Mouse (Mus musculus) macrophage (primary cell): ENCODE data around the gene Pard3b. TPM values are rescaled to one million over a fixed set of nuclear protein-coding genes. Genes with fewer than 3 reads are reported as not detected.

ENCODE experiments used
- H3K27ac ChIP-seq: fragments of 350-480 bp; formaldehyde crosslinking; 2 replicates; pipeline ENCODE4 v1.9.0; 2021
- H3K36me3 ChIP-seq: fragments of 350-480 bp; formaldehyde crosslinking; 2 replicates; pipeline ENCODE4 v1.9.0; 2021; ENCODE audit errors: inconsistent target
- H3K4me3 ChIP-seq: fragments of 350-480 bp; formaldehyde crosslinking; 2 replicates; pipeline ENCODE4 v1.9.0; 2021; ENCODE audit errors: inconsistent target
- H3K79me2 ChIP-seq: fragments of 350-480 bp; formaldehyde crosslinking; 2 replicates; pipeline ENCODE4 v1.9.0; 2021; ENCODE audit errors: inconsistent target
- WGBS: methylation state at CpG from one replicate; pipeline ENCODE4 v1.1.7; 2026; ENCODE audit warnings: inconsistent platforms; ENCODE audit not compliant: missing documents; 5-methylcytosine and 5-hydroxymethylcytosine counted together
- polyA plus RNA-seq: library from polyadenylated mRNA; stranded (reverse); fragments of 250-400 nt; gene quantifications from 3 replicates; pipeline ENCODE4 v1.2.4, GENCODE M21; 2018; ENCODE audit warnings: inconsistent platforms

Gene Pard3b
- polyA plus RNA-seq, 1 experiment from 2014 or later, result 0.11 TPM

DNA sequence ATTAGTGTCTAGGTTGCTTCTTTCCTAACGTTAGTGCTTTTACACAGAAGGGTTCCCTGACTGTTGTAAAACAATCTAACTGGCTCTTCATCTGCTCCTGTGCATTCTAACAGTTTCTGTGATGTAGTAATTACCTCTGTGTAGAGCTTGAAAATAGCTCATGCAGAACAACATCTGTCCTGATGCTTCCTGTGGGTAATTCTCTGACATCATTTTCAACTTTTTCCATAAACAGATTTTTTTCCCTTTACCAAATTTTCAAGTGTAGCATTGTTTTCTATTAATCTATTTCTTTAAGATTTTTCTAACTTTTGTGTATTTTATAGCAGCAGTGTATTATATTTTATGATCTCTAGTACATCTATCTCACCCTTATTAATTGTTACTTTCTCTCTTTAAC, 917.2 kb downstream of the Pard3b start:
- Histone ChIP-seq H3K36me3 (no peaks in the 10 kb centered on the region), H3K27ac (no peak overlapping the region), H3K79me2 (no peaks in the 10 kb centered on the region), H3K4me3 (no peak overlapping the region)
- WGBS, result 58% methylated on average over 1 of the region's 1 CpGs

GRCm38 (mm10) chr1:62562987-62563386, 924.4 kb downstream of the Pard3b start:
- 88% methylated on average over 7 of the region's 7 CpGs for WGBS
- Histone ChIP-seq H3K79me2 (no peaks in the 10 kb centered on the region), H3K4me3 (no peak overlapping the region), H3K36me3 (no peaks in the 10 kb centered on the region), H3K27ac (no peak overlapping the region)

DNA sequence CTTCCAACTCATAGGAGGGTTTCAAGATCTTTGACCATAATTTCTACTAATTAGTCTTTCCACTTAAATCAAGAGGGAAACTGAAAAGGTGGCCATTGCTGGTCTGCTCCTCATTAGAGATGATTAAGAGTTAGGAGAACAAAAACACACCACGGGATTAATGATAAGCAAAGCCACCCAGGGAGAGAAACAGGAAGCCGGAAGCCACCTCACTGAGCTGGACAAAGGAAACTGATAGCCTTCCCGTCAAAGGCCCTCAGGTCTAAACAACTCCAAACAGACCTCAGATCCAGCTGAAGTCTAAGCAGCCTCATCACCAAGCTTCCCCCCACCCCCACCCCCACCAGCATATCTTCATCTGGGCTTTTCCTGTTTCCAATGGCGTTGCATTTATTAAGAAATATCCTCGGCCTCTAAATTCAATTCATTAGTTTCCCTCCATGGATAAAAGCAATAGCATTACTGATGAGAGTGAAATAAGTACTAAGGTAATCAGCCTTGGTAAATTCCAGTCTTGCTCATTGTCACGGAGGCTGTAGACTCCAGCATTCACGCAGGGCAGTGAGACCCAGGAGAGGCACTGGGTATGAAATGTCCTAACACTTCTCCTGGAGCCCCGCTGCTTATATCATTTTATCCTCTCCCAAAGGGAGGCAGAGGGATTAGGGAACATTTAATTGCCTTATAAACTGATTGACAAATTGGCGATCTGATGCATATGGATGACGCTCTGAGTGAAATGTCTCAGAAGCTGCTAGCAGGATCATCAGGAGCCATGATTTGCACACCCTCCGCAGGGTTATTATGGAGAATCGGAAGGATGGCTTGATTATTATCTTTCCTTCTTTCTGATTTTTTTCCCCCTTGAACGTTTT, 925.9 kb downstream of the Pard3b start:
- 82% methylated on average over 13 of the region's 13 CpGs for WGBS
- Histone ChIP-seq H3K36me3 (no peaks in the 10 kb centered on the region), H3K4me3 (no peak overlapping the region), H3K27ac (no peak overlapping the region), H3K79me2 (no peaks in the 10 kb centered on the region)

GRCm38 (mm10) chr1:62565120-62565809, 926.6 kb downstream of the Pard3b start:
- Histone ChIP-seq H3K4me3 (no peak overlapping the region), H3K27ac (no peak overlapping the region), H3K79me2 (no peaks in the 10 kb centered on the region), H3K36me3 (no peaks in the 10 kb centered on the region)
- 92% methylated on average over 9 of the region's 9 CpGs for WGBS

GRCm38 (mm10) chr1:62566596-62566995, 928.0 kb downstream of the Pard3b start:
- H3K36me3 ChIP-seq, result no peaks in the 10 kb centered on the region
- no peak overlapping the region for H3K27ac ChIP-seq
- no peaks in the 10 kb centered on the region for H3K79me2 ChIP-seq
- 80% methylated on average over 4 of the region's 4 CpGs for WGBS
- H3K4me3 ChIP-seq, result no peak overlapping the region

DNA sequence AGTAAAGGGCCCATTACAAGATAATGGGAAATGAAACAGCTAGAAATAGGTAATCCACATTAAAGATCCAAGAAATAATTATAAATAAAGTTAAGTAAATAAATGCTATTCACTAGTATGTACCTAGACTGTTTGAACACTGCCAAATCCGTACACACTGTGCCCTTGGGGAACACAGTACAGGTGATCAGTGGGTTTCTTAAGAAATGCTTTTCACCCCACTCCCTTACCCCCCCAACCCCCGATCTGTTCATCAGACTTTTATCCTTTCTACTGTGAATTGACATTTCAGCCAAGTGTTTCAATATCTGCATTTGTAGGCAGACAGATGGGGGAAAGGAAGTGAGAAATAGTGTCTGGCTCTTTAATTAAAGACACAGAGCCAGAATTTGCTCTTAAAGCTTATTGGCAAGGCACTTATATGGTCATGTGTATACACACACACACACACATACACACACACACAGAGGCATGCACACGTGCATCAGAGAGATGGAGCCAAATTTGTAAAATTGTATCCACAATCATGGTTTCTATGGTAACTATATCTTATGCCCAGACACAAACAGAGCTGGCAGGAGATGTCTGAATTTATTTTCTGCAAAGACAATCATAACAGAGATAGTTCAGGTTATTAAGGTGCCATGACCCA, 938.4 kb downstream of the Pard3b start:
- Histone ChIP-seq H3K36me3 (no peaks in the 10 kb centered on the region), H3K79me2 (no peaks in the 10 kb centered on the region), H3K27ac (no peak overlapping the region), H3K4me3 (no peak overlapping the region)
- 75% methylated on average over 2 of the region's 3 CpGs for WGBS

GRCm38 (mm10) chr1:62579024-62579765, 940.6 kb downstream of the Pard3b start:
- Histone ChIP-seq H3K27ac (no peak overlapping the region), H3K4me3 (no peak overlapping the region), H3K36me3 (no peaks in the 10 kb centered on the region), H3K79me2 (no peaks in the 10 kb centered on the region)
- 84% methylated on average over 7 of the region's 7 CpGs for WGBS

GRCm38 (mm10) chr1:62580314-62580935, 941.8 kb downstream of the Pard3b start:
- no peak overlapping the region for H3K27ac ChIP-seq
- H3K4me3 ChIP-seq, result no peak overlapping the region
- no peaks in the 10 kb centered on the region for H3K79me2 ChIP-seq
- WGBS, result 83% methylated on average over 3 of the region's 4 CpGs
- no peaks in the 10 kb centered on the region for H3K36me3 ChIP-seq

GRCm38 (mm10) chr1:62582476-62582875, 943.9 kb downstream of the Pard3b start:
- no peak overlapping the region for H3K27ac ChIP-seq
- WGBS, result 94% methylated on average over 4 of the region's 4 CpGs
- H3K79me2 ChIP-seq, result no peaks in the 10 kb centered on the region
- H3K4me3 ChIP-seq, result no peak overlapping the region
- no peaks in the 10 kb centered on the region for H3K36me3 ChIP-seq

DNA sequence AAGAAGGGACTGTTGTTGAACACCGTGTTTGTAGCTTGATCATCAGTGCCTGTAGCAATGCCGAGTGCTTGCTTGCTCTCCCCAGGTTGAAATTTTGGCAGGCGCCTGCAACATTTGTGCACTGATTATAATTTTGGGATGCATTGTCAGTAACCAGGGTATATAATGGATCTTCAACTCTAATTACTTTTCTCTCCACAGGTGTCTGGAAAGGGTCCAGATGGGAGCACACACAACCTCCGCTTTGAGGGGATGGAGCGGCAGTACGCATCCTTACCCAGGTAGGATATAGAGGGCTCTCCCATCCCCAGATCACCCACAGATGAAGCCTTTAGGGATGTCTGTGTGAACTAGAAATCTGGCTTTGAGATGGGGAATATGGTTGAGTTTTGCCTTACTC, 948.9 kb downstream of the Pard3b start:
- 92% methylated on average over 6 of the region's 6 CpGs for WGBS
- Histone ChIP-seq H3K36me3 (no peaks in the 10 kb centered on the region), H3K4me3 (no peak overlapping the region), H3K27ac (no peak overlapping the region), H3K79me2 (no peaks in the 10 kb centered on the region)

DNA sequence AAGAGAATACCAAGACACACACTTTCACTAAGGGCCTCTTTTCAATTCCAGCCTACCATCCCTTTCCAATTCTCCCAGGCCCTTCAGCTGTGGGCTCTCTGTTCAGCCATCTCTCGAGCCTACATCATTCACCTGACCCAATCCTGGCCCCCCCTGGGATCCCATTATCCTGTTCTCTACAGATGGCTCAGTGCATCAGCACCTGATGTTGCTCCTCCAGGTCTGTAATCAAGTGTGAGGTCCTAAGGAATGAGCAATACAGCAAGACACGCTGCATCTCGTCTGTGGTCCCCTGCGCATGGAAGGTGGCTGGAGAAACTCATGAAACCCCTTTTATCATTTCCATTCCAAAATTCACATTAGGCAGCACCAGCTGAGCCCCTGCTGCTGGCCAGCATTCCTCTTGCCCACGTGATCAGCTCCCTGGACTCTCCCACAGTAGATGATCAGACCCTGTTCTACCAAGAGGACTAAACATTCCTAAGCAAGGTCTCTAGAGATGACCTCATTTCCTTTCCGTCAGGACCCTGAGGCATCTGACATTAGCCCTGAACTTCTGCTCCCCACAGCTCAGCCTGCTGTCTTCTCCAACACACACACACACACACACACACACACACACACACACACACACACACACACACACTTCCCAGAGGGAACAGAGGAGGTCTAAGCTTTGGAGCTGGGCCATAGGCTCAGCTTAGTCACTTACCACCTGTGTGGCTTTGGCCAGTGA, 952.8 kb downstream of the Pard3b start:
- no peaks in the 10 kb centered on the region for H3K36me3 ChIP-seq
- 93% methylated on average over 6 of the region's 6 CpGs for WGBS
- no peak overlapping the region for H3K4me3 ChIP-seq
- no peak overlapping the region for H3K27ac ChIP-seq
- H3K79me2 ChIP-seq, result no peaks in the 10 kb centered on the region

GRCm38 (mm10) chr1:62595401-62595800, 956.8 kb downstream of the Pard3b start:
- Histone ChIP-seq H3K36me3 (no peaks in the 10 kb centered on the region), H3K27ac (no peak overlapping the region), H3K4me3 (no peak overlapping the region), H3K79me2 (no peaks in the 10 kb centered on the region)
- 96% methylated on average over 3 of the region's 3 CpGs for WGBS

DNA sequence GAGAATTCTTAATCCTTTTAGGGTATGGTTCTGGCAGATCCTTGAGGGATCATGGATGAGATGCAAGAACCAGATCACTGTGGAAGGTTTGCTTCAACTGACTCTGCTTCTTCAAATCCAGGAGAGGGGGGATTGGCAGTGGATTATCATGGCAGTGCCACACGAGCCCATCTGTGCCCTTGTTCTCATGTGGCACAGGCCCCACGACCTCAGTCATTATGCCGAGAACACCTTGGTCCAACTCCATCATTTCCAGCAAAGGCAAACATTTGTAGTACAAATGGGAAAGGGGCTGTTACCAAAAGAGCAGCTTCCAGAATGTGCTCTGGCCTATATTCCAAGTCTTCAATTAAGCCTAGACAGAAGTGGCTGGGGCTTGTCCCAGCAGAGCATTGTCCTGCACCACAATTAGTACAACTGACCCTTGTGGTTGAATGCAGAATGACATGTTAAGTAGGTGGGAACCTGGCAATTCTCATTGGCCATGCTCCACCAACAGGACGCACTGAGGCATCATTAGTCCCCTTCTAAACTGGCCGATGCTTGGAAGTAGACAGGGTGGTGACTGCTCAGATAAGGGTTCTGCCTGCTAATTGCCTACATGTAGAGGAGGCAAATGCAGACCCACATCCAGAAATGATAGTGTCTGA, 959.3 kb downstream of the Pard3b start:
- no peaks in the 10 kb centered on the region for H3K79me2 ChIP-seq
- 96% methylated on average over 5 of the region's 5 CpGs for WGBS
- no peak overlapping the region for H3K27ac ChIP-seq
- no peaks in the 10 kb centered on the region for H3K36me3 ChIP-seq
- H3K4me3 ChIP-seq, result no peak overlapping the region
